Comparison of ENCODE assay signal across 8 mouse cellular contexts in genomic region chr11:69340161-69341131, GRCm38 (mm10). TPM values are rescaled to one million over a fixed set of nuclear protein-coding genes. Genes with fewer than 3 reads are reported as not detected.
DNase-seq lines count a peak whose midpoint lies in the region; ATAC-seq lines count a peak whose summit lies in the region.

Gene Rnf227 (plus strand): TSS chr11:69340461.

- intact Hi-C loops in left cerebral cortex, postnatal 25 days (cut with DNase I): no loop called here

- ATAC-seq in intestine, embryonic 15.5 days: peak; percentile 92
- peak; percentile 55 for ATAC-seq in megakaryocyte progenitor cell, adult 5-6 weeks (replicated peaks; ENCODE audit: poor library complexity)

- peak within 1 kb of the TSS; percentile 98 for H3K4me2 ChIP-seq in intestine, embryonic 15.5 days (replicated peaks)

- WGBS in intestine, embryonic 15.5 days: 2% methylated on average over 99 of the region's 99 CpGs

- H3K9me3 ChIP-seq in intestine, embryonic 15.5 days: no peaks in the 10 kb centered on the region

- H3K27ac ChIP-seq in intestine, embryonic 15.5 days: peak within 1 kb of the TSS; percentile 73

- peaks cover 15% of the 10 kb centered on the region for H3K36me3 ChIP-seq in intestine, embryonic 15.5 days

- peak within 1 kb of the TSS; percentile 56 for H3K4me3 ChIP-seq in intestine, embryonic 15.5 days (replicated peaks)

- H3K4me1 ChIP-seq in intestine, embryonic 15.5 days (replicated peaks): peaks cover 17% of the 10 kb centered on the region

- peak within 1 kb of the TSS; percentile 65 for H3K9ac ChIP-seq in intestine, embryonic 15.5 days

- peak; percentile 80 for DNase-seq in adrenal gland, postnatal 10 days
- DNase-seq in embryo, embryonic 9.5 days (ENCODE audit: extremely low spot score): peak; percentile 84
- DNase-seq in gastrocnemius, postnatal 4 days (ENCODE audit: low spot score in 2 of 2): peak; percentile 42 to 72
- DNase-seq in left cerebral cortex, postnatal 25 days (ENCODE audit: low spot score in 2 of 2): peak; percentile 80 to 90
- peak; percentile 83 to 87 for DNase-seq in right cerebral cortex, postnatal 10 days (ENCODE audit: low spot score in 2 of 2)
- DNase-seq in urinary bladder, postnatal 25 days (ENCODE audit: low spot score): peak; percentile 65

- no peaks in the 10 kb centered on the region for H3K27me3 ChIP-seq in intestine, embryonic 15.5 days (replicated peaks)

RNA-seq across cellular contexts. Expression of gene Rnf227, which starts in this region (rescaled TPM):
- 1 to 10 TPM; 4.2 to 7.2 TPM for total RNA-seq in adrenal gland, postnatal 10 days (2021)
- 1 to 10 TPM; 2.8 to 3.1 TPM for total RNA-seq in gastrocnemius, postnatal 4 days (2021)
- 10.8 and 10.9 TPM in 2 replicates for polyA plus RNA-seq in intestine, embryonic 15.5 days (2015; fragmentation: Nextera tagmentation; extraction: Ambion mirVana)
- total RNA-seq in left cerebral cortex, postnatal 25 days (2021): 100 to 1,000 TPM; 141 to 143 TPM
- total RNA-seq in megakaryocyte progenitor cell, adult 5-6 weeks (2015): 4.3 and 6.2 TPM in 2 replicates
- total RNA-seq in megakaryocyte progenitor cell, adult 5-6 weeks (2017): 5.1 and 7.1 TPM in 2 replicates

Comparison
In these comparisons a context has a peak if more than half of its experiments do, and no peak if none do; other contexts are left out.
1. Peak in every context shown above with its lines: DNase-seq, ATAC-seq, H3K4me3 ChIP-seq and H3K27ac ChIP-seq.
2. RNA of gene Rnf227 (total RNA-seq): 141 to 143 TPM in left cerebral cortex, postnatal 25 days; 4.2 to 7.2 TPM in adrenal gland, postnatal 10 days, 4.3 to 7.1 TPM in megakaryocyte progenitor cell, adult 5-6 weeks and 2.8 to 3.1 TPM in gastrocnemius, postnatal 4 days; every median in the first group is over 10 times any median in the second.